Mouse (Mus musculus) G1E (cell line): Measurements from ENCODE around the gene Zfp362.

Experiments used
- CTCF ChIP-seq: IDR thresholded peaks from 2 replicates; pipeline ENCODE4 v1.5.1; 2012; ENCODE audit warnings: low read depth, low read length, inconsistent platforms, mixed read lengths
- GATA1 ChIP-seq: IDR thresholded peaks from 2 replicates; pipeline ENCODE4 v1.6.1; 2012; ENCODE audit warnings: borderline replicate concordance, low read length, inconsistent platforms, mixed read lengths

GRCm38 (mm10) chr4:128753571-128753970 lies 52.3 kb downstream of the Zfp362 start:
- no peak for TF ChIP-seq CTCF
- TF ChIP-seq GATA1 = no peak
